Mouse (Mus musculus) cerebellum, postnatal 14 days (tissue): ENCODE results near the gene Homer3.

ENCODE experiments used
- DNase-seq, 2 experiments: peaks; one replicate each; pipeline ENCODE4 v3.0.0; 2021; ENCODE audit warnings: mixed read lengths in 2 of 2

The Homer3 gene

DNA sequence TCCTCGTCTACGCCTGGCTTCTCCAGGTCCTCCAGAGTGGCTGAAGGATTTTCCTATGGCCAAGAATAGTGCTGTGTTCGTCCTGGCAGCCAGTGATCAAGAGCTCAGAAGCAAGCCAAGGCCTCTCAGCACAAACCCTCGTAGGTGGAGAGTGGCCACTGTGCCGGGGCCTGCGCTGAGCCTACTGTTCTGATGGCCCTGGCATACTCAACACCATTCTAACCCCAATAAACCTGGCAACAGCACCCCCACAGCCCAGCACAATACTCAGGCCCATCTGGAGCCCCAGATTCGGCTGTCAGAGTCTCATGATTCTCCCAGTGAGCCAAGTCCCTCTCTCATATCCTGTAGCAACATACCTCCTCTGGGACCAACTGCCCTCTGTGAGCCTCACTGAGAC lies 58.0 kb downstream of the Homer3 start:
- no peak for DNase-seq

DNA sequence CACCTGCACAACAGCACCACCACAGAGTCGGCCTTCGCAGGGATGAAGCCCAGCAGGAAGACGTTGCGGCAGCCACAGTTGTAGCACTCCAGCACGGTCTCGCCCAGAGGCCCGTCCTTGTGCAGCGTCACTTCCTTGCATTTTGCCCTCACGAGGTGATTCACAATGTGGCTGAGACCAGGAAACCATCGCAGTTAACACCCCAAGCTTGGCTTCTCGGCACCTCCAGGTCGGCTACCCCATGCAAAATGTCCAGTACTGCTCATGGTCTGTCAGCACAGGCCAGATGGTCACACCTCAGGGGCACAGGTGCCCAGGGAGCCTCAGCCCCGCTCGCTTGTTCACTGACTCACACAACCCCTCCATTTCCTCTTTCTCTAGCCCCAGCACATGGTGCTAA lies 59.4 kb downstream of the Homer3 start:
- DNase-seq = peak in 1 of 2 experiments; percentile 57

DNA sequence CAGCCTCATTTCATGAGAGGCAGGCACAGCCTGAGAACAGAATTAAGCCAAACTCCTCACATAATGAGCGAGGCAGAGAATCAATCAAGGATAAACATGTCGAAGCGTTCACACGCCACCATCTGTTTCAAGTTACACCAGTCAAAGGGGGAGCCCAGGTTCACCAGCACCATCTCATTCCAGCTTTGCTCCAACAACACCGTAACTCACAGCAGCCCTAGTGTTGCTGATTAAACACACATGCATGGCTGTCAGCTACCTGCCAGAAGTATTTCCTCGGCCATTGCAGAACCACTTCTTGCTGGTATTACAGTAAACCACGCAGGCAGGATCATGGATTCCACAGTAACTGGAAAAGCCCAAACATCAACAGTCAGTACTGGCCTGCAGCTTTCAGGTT lies 60.4 kb downstream of the Homer3 start:
- DNase-seq = no peak

DNA sequence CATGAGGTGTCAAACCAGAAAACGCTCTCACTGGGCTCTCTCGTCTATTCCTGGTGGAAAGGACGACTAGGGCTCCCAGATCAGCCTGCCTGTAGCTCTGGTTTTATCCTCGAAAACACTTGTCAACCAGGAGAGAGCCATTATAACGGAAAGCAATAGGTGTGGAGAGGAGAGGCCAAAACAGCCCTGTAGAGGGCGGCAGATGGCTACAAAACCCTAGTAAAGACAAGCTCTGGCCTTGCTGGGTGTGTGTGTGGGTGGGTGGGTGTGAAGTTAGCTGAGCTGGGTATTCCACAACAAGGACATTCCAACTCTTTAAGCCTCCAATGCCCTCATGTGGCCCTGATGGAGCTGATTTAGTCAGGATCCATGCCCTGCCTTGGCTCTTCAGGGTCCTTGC lies 61.1 kb downstream of the Homer3 start:
- DNase-seq = peak; percentile 77 to 82
